Mouse (Mus musculus) hindbrain, postnatal 0 days (tissue): Measurements from ENCODE around the gene Slc22a5. TPM values are rescaled to one million over a fixed set of nuclear protein-coding genes. Genes with fewer than 3 reads are reported as not detected.
"Not testable (repeated sequence)": the region's sequence is repeated elsewhere in the genome, so short reads cannot be mapped to it uniquely, and the experiment has no call there.

Source experiments
- ATAC-seq: fragments of 200-750 bp; cut with Nextera tagmentation; 2 replicates; pipeline ENCODE4 v1.8.0; 2017; ENCODE audit warnings: mild to moderate bottlenecking, moderate TSS enrichment, moderate library complexity
- DNase-seq: peaks from one replicate; pipeline ENCODE4 v3.0.0-alpha.2; 2015; ENCODE audit warnings: low spot score
- H3K27ac ChIP-seq: fragments of 300-500 bp; sonication (generic); 2 replicates; pipeline ENCODE4 v1.5.1; 2014; ENCODE audit warnings: mild to moderate bottlenecking
- H3K27me3 ChIP-seq: fragments of 300-500 bp; sonication (generic); 2 replicates; pipeline ENCODE4 v1.6.1; 2014; ENCODE audit warnings: low read length, mixed read lengths; ENCODE audit not compliant: insufficient read depth
- H3K36me3 ChIP-seq: fragments of 300-500 bp; sonication (generic); 2 replicates; pipeline ENCODE4 v1.6.1; 2014; ENCODE audit warnings: low read length, mixed read lengths; ENCODE audit not compliant: insufficient read depth
- H3K4me1 ChIP-seq: fragments of 300-500 bp; sonication (generic); 2 replicates; pipeline ENCODE4 v1.6.1; 2014; ENCODE audit warnings: antibody characterized with exemption, low read length, mixed read lengths; ENCODE audit not compliant: insufficient read depth
- H3K4me2 ChIP-seq: fragments of 300-500 bp; sonication (generic); 2 replicates; pipeline ENCODE4 v1.6.1; 2014; ENCODE audit warnings: low read depth, mild to moderate bottlenecking, low read length, moderate library complexity, mixed read lengths
- H3K4me3 ChIP-seq: fragments of 300-500 bp; sonication (generic); 2 replicates; pipeline ENCODE4 v1.5.1; 2014; ENCODE audit warnings: low read length
- H3K9ac ChIP-seq: fragments of 300-500 bp; sonication (generic); replicated peaks from 2 replicates; pipeline ENCODE4 v1.6.1; 2014; ENCODE audit warnings: mild to moderate bottlenecking, low read length, moderate library complexity, mixed read lengths
- H3K9me3 ChIP-seq: fragments of 300-500 bp; sonication (generic); 2 replicates; pipeline ENCODE4 v1.6.1; 2016; ENCODE audit warnings: low read length, mixed read lengths
- CTCF ChIP-seq: IDR thresholded peaks from 2 replicates; pipeline ENCODE4 v1.5.1; 2016; ENCODE audit warnings: antibody characterized with exemption, control low read depth, low read depth
- WGBS: fragments of 180-500 bp; shearing (Covaris S2); extraction: QIAGEN DNeasy Blood & Tissue Kit; methylation state at CpG from one replicate; pipeline ENCODE4 v1.1.7; 2014; 5-methylcytosine and 5-hydroxymethylcytosine counted together
- polyA plus RNA-seq: library from polyadenylated mRNA; unstranded; fragments of >200 nt; fragmentation: Nextera tagmentation; extraction: Ambion mirVana; gene quantifications from 2 replicates; pipeline ENCODE4 v1.2.1, GENCODE M21; 2015
- total RNA-seq: library from RNA; depleted of rRNA; stranded (reverse); fragments of >200 nt; gene quantifications from 2 replicates; pipeline ENCODE4 v1.2.3, GENCODE M21; 2014; rRNA removed

The Slc22a5 gene
- total RNA-seq (10.3 and 19.1 TPM in 2 replicates), polyA plus RNA-seq (12.4 and 12.6 TPM in 2 replicates)

- Histone ChIP-seq H3K27me3 (no peaks in the 10 kb centered on the region), H3K27ac (peak within 1 kb of the TSS; percentile 72), H3K9ac (peak within 1 kb of the TSS; percentile 54), H3K4me1 (peaks cover 14% of the 10 kb centered on the region; the same call in 1 of the 2 replicates), H3K36me3 (no peaks in the 10 kb centered on the region), H3K9me3 (no peaks in the 10 kb centered on the region), H3K4me3 (peak within 1 kb of the TSS; percentile 62), H3K4me2 (peak within 1 kb of the TSS; percentile 68)
- WGBS = 2% methylated on average over 59 of the region's 63 CpGs
- DNase-seq (peak; percentile 99), ATAC-seq (peak; percentile 99)
- TF ChIP-seq CTCF = peak; percentile 41
These were observed at the start of gene Slc22a5 for GRCm38 (mm10) chr11:53891505-53892451. TSS of gene Slc22a5 (minus strand) at chr11:53891660.

- H3K27me3 ChIP-seq, H3K27ac ChIP-seq, DNase-seq, H3K9ac ChIP-seq, H3K9me3 ChIP-seq, H3K4me2 ChIP-seq, H3K36me3 ChIP-seq, H3K4me3 ChIP-seq, ATAC-seq, H3K4me1 ChIP-seq: not testable (repeated sequence)
- 68% methylated on average over 4 of the region's 4 CpGs for WGBS
These were observed 40.5 kb upstream of the Slc22a5 start for GRCm38 (mm10) chr11:53931944-53932318.

GRCm38 (mm10) chr11:53931091-53931943, 39.9 kb upstream of the Slc22a5 start:
- WGBS = 31% methylated on average over 17 of the region's 17 CpGs
- Histone ChIP-seq H3K27ac (no peak overlapping the region), H3K4me1 (no peaks in the 10 kb centered on the region), H3K4me3 (no peak overlapping the region), H3K36me3 (no peaks in the 10 kb centered on the region), H3K9me3 (no peaks in the 10 kb centered on the region), H3K9ac (no peak overlapping the region), H3K4me2 (no peak overlapping the region), H3K27me3 (no peaks in the 10 kb centered on the region)
- DNase-seq (peak; percentile 75), ATAC-seq (peak; percentile 58; the same call in 1 of the 2 replicates)
- TF ChIP-seq CTCF = peak; percentile 85

DNA sequence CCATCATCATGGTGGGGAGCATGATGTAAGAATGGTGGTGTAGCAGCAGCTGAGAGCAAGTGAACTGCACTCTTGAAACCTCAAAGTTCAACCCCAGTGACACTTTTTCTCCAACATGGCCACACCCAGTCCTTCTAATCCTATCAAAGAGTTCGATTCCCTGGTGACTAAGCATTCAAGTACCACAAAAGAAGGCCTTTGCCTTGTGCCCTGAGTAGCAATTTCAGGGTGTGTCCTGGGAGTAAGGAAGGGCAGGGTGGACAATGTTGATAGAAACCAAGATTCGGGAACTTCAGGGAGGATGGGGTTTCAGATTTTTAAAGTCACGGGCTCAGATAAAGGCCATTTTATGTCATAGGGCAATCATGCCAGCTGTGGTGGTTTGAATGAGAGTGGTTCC, 38.3 kb upstream of the Slc22a5 start:
- WGBS = 91% methylated on average over 3 of the region's 3 CpGs
- H3K4me3 ChIP-seq = no peak overlapping the region
- DNase-seq (no peak), ATAC-seq (no peak)
- H3K36me3 ChIP-seq = no peaks in the 10 kb centered on the region
- H3K4me1 ChIP-seq = no peaks in the 10 kb centered on the region
- H3K9me3 ChIP-seq = no peaks in the 10 kb centered on the region
- H3K9ac ChIP-seq = no peak overlapping the region
- no peak overlapping the region for H3K4me2 ChIP-seq
- H3K27me3 ChIP-seq = no peaks in the 10 kb centered on the region
- no peak overlapping the region for H3K27ac ChIP-seq
- TF ChIP-seq CTCF = no peak

GRCm38 (mm10) chr11:53928585-53928984, 37.1 kb upstream of the Slc22a5 start:
- Histone ChIP-seq H3K9me3 (no peaks in the 10 kb centered on the region), H3K4me1 (no peaks in the 10 kb centered on the region), H3K27ac (no peak overlapping the region), H3K9ac (no peak overlapping the region), H3K4me2 (no peak overlapping the region), H3K36me3 (no peaks in the 10 kb centered on the region), H3K4me3 (no peak overlapping the region), H3K27me3 (no peaks in the 10 kb centered on the region)
- WGBS = 82% methylated on average over 3 of the region's 3 CpGs
- ATAC-seq (no peak), DNase-seq (no peak)
- TF ChIP-seq CTCF = no peak

- no peak overlapping the region for H3K9ac ChIP-seq
- no peaks in the 10 kb centered on the region for H3K9me3 ChIP-seq
- 89% methylated on average over 5 of the region's 5 CpGs for WGBS
- H3K4me2 ChIP-seq = no peak overlapping the region
- H3K27me3 ChIP-seq = no peaks in the 10 kb centered on the region
- no peaks in the 10 kb centered on the region for H3K4me1 ChIP-seq
- DNase-seq = no peak
- ATAC-seq = no peak
- no peak overlapping the region for H3K27ac ChIP-seq
- TF ChIP-seq CTCF = no peak
- H3K36me3 ChIP-seq = no peaks in the 10 kb centered on the region
- H3K4me3 ChIP-seq = no peak overlapping the region
These were observed 34.8 kb upstream of the Slc22a5 start for GRCm38 (mm10) chr11:53926303-53926702.
